Mouse (Mus musculus): ENCODE measurements around the gene Rbm19. TPM values are rescaled to one million over a fixed set of nuclear protein-coding genes. Genes with fewer than 3 reads are reported as not detected.

Rbm19 gene
- polyA plus RNA-seq, 1 experiment from 2014 or later = 22.2 TPM

- 0 out of 2 replicates have a peak overlapping the region, but pooled peaks have one; percentile 8 for H3K27ac ChIP-seq (ENCODE audit: low read depth, low read length)
- H3K36me3 ChIP-seq (ENCODE audit: control insufficient read depth, insufficient read depth, low read length) = peaks cover 5% of the 10 kb centered on the region; the same call in 1 of the 2 replicates
- H3K9ac ChIP-seq (ENCODE audit: low read length) = no peak overlapping the region
- H3K9me3 ChIP-seq (ENCODE audit: control insufficient read depth, low read length) = no peaks in the 10 kb centered on the region
- H3K27me3 ChIP-seq (ENCODE audit: control insufficient read depth, insufficient read depth, low read length) = no peaks in the 10 kb centered on the region
- no peak overlapping the region for H3K4me2 ChIP-seq (ENCODE audit: low read depth)
- 70% methylated on average over 16 of the region's 16 CpGs for WGBS
- H3K4me1 ChIP-seq (ENCODE audit: control insufficient read depth, insufficient read depth, low read length) = no peaks in the 10 kb centered on the region
- no peak for ATAC-seq (ENCODE audit: insufficient read depth, low FRiP score, low TSS enrichment)
- DNase-seq (ENCODE audit: low spot score) = no peak
- H3K4me3 ChIP-seq (ENCODE audit: low read depth, low read length) = no peak overlapping the region
Observed at GRCm38 (mm10) chr5:120194309-120194941, 78.2 kb downstream of the Rbm19 start.

DNA sequence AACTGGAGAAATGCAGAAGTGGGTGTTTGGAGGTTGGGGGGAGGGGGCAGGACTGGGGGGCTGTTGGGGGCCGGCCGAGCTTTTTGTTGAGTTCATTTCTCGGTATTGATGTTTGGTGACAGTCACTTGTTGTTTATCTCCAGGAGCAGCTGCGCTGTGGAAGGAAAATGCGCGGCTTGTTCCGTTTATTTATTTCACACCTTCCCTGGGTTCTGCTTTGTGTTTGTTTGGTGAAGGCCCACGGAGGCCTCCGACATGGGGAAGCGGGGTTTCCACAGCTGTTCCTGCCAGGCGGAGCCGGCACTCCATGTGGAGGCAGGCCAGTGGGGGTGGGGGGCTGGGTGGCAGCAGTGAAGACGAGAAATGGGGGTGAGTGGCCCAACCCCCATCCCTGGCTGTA lies 78.7 kb downstream of the Rbm19 start:
- no peak overlapping the region for H3K4me3 ChIP-seq (ENCODE audit: low read depth, low read length)
- no peak for DNase-seq (ENCODE audit: low spot score)
- H3K4me2 ChIP-seq (ENCODE audit: low read depth) = no peak overlapping the region
- 56% methylated on average over 13 of the region's 13 CpGs for WGBS
- H3K27me3 ChIP-seq (ENCODE audit: control insufficient read depth, insufficient read depth, low read length) = no peaks in the 10 kb centered on the region
- H3K9me3 ChIP-seq (ENCODE audit: control insufficient read depth, low read length) = no peaks in the 10 kb centered on the region
- no peak overlapping the region for H3K9ac ChIP-seq (ENCODE audit: low read length)
- ATAC-seq (ENCODE audit: insufficient read depth, low FRiP score, low TSS enrichment) = no peak
- H3K36me3 ChIP-seq (ENCODE audit: control insufficient read depth, insufficient read depth, low read length) = peaks cover 5% of the 10 kb centered on the region; the same call in 1 of the 2 replicates
- H3K4me1 ChIP-seq (ENCODE audit: control insufficient read depth, insufficient read depth, low read length) = no peaks in the 10 kb centered on the region
- H3K27ac ChIP-seq (ENCODE audit: low read depth, low read length) = 0 out of 2 replicates have a peak overlapping the region, but pooled peaks have one; percentile 8

GRCm38 (mm10) chr5:120196879-120197278 lies 80.6 kb downstream of the Rbm19 start:
- DNase-seq (ENCODE audit: low spot score) (no peak), ATAC-seq (ENCODE audit: insufficient read depth, low FRiP score, low TSS enrichment) (no peak)
- Histone ChIP-seq H3K9ac (ENCODE audit: low read length) (no peak overlapping the region), H3K27ac (ENCODE audit: low read depth, low read length) (no peak overlapping the region), H3K36me3 (ENCODE audit: control insufficient read depth, insufficient read depth, low read length) (peaks cover 5% of the 10 kb centered on the region; the same call in 1 of the 2 replicates), H3K27me3 (ENCODE audit: control insufficient read depth, insufficient read depth, low read length) (no peaks in the 10 kb centered on the region), H3K9me3 (ENCODE audit: control insufficient read depth, low read length) (no peaks in the 10 kb centered on the region), H3K4me1 (ENCODE audit: control insufficient read depth, insufficient read depth, low read length) (no peaks in the 10 kb centered on the region), H3K4me2 (ENCODE audit: low read depth) (no peak overlapping the region), H3K4me3 (ENCODE audit: low read depth, low read length) (no peak overlapping the region)
- 88% methylated on average over 9 of the region's 9 CpGs for WGBS

GRCm38 (mm10) chr5:120197813-120198387 lies 81.6 kb downstream of the Rbm19 start:
- Histone ChIP-seq H3K27me3 (ENCODE audit: control insufficient read depth, insufficient read depth, low read length) (no peaks in the 10 kb centered on the region), H3K9me3 (ENCODE audit: control insufficient read depth, low read length) (no peaks in the 10 kb centered on the region), H3K36me3 (ENCODE audit: control insufficient read depth, insufficient read depth, low read length) (peaks cover 5% of the 10 kb centered on the region; the same call in 1 of the 2 replicates), H3K4me2 (ENCODE audit: low read depth) (no peak overlapping the region), H3K9ac (ENCODE audit: low read length) (no peak overlapping the region), H3K4me3 (ENCODE audit: low read depth, low read length) (no peak overlapping the region), H3K27ac (ENCODE audit: low read depth, low read length) (no peak overlapping the region), H3K4me1 (ENCODE audit: control insufficient read depth, insufficient read depth, low read length) (no peaks in the 10 kb centered on the region)
- no peak for ATAC-seq (ENCODE audit: insufficient read depth, low FRiP score, low TSS enrichment)
- WGBS = 94% methylated on average over 10 of the region's 10 CpGs
- DNase-seq (ENCODE audit: low spot score) = no peak

- Histone ChIP-seq H3K4me1 (ENCODE audit: control insufficient read depth, insufficient read depth, low read length) (no peaks in the 10 kb centered on the region), H3K27me3 (ENCODE audit: control insufficient read depth, insufficient read depth, low read length) (no peaks in the 10 kb centered on the region), H3K27ac (ENCODE audit: low read depth, low read length) (no peak overlapping the region), H3K36me3 (ENCODE audit: control insufficient read depth, insufficient read depth, low read length) (peaks cover 5% of the 10 kb centered on the region; the same call in 1 of the 2 replicates), H3K4me3 (ENCODE audit: low read depth, low read length) (no peak overlapping the region), H3K9me3 (ENCODE audit: control insufficient read depth, low read length) (no peaks in the 10 kb centered on the region), H3K4me2 (ENCODE audit: low read depth) (no peak overlapping the region), H3K9ac (ENCODE audit: low read length) (no peak overlapping the region)
- DNase-seq (ENCODE audit: low spot score) (no peak), ATAC-seq (ENCODE audit: insufficient read depth, low FRiP score, low TSS enrichment) (no peak)
- 93% methylated on average over 7 of the region's 7 CpGs for WGBS
Observed at GRCm38 (mm10) chr5:120199865-120200264, 83.6 kb downstream of the Rbm19 start.

GRCm38 (mm10) chr5:120204316-120204715 lies 88.1 kb downstream of the Rbm19 start:
- no peaks in the 10 kb centered on the region; the same call in 1 of the 2 replicates for H3K36me3 ChIP-seq (ENCODE audit: control insufficient read depth, insufficient read depth, low read length)
- H3K4me1 ChIP-seq (ENCODE audit: control insufficient read depth, insufficient read depth, low read length) = peaks cover 15% of the 10 kb centered on the region
- no peak overlapping the region for H3K27ac ChIP-seq (ENCODE audit: low read depth, low read length)
- no peak for ATAC-seq (ENCODE audit: insufficient read depth, low FRiP score, low TSS enrichment)
- no peak overlapping the region for H3K9ac ChIP-seq (ENCODE audit: low read length)
- no peaks in the 10 kb centered on the region for H3K27me3 ChIP-seq (ENCODE audit: control insufficient read depth, insufficient read depth, low read length)
- WGBS = 68% methylated on average over 3 of the region's 3 CpGs
- DNase-seq (ENCODE audit: low spot score) = no peak
- no peaks in the 10 kb centered on the region for H3K9me3 ChIP-seq (ENCODE audit: control insufficient read depth, low read length)
- no peak overlapping the region for H3K4me3 ChIP-seq (ENCODE audit: low read depth, low read length)
- no peak overlapping the region for H3K4me2 ChIP-seq (ENCODE audit: low read depth)

- peaks cover 23% of the 10 kb centered on the region for H3K4me1 ChIP-seq (ENCODE audit: control insufficient read depth, insufficient read depth, low read length)
- H3K4me3 ChIP-seq (ENCODE audit: low read depth, low read length) = no peak overlapping the region
- DNase-seq (ENCODE audit: low spot score) (peak; percentile 61), ATAC-seq (ENCODE audit: insufficient read depth, low FRiP score, low TSS enrichment) (peak; percentile 78; the same call in 1 of the 2 replicates)
- 43% methylated on average over 12 of the region's 12 CpGs for WGBS
- peaks cover 2% of the 10 kb centered on the region; the same call in 1 of the 2 replicates for H3K27me3 ChIP-seq (ENCODE audit: control insufficient read depth, insufficient read depth, low read length)
- peak overlapping the region; percentile 60; the same call in 1 of the 2 replicates for H3K27ac ChIP-seq (ENCODE audit: low read depth, low read length)
- no peak overlapping the region for H3K9ac ChIP-seq (ENCODE audit: low read length)
- H3K36me3 ChIP-seq (ENCODE audit: control insufficient read depth, insufficient read depth, low read length) = no peaks in the 10 kb centered on the region
- no peak overlapping the region for H3K4me2 ChIP-seq (ENCODE audit: low read depth)
- no peaks in the 10 kb centered on the region for H3K9me3 ChIP-seq (ENCODE audit: control insufficient read depth, low read length)
Observed at GRCm38 (mm10) chr5:120206313-120206943, 90.2 kb downstream of the Rbm19 start.

GRCm38 (mm10) chr5:120207492-120207891 lies 91.2 kb downstream of the Rbm19 start:
- WGBS = 76% methylated on average over 4 of the region's 4 CpGs
- peaks cover 2% of the 10 kb centered on the region; the same call in 1 of the 2 replicates for H3K27me3 ChIP-seq (ENCODE audit: control insufficient read depth, insufficient read depth, low read length)
- no peak overlapping the region for H3K27ac ChIP-seq (ENCODE audit: low read depth, low read length)
- ATAC-seq (ENCODE audit: insufficient read depth, low FRiP score, low TSS enrichment) (no peak), DNase-seq (ENCODE audit: low spot score) (no peak)
- H3K4me3 ChIP-seq (ENCODE audit: low read depth, low read length) = no peak overlapping the region
- H3K9ac ChIP-seq (ENCODE audit: low read length) = no peak overlapping the region
- no peaks in the 10 kb centered on the region for H3K36me3 ChIP-seq (ENCODE audit: control insufficient read depth, insufficient read depth, low read length)
- H3K9me3 ChIP-seq (ENCODE audit: control insufficient read depth, low read length) = no peaks in the 10 kb centered on the region
- peaks cover 23% of the 10 kb centered on the region for H3K4me1 ChIP-seq (ENCODE audit: control insufficient read depth, insufficient read depth, low read length)
- no peak overlapping the region for H3K4me2 ChIP-seq (ENCODE audit: low read depth)

All from neural tube, embryonic 11.5 days (tissue).